Mouse (Mus musculus): Measurements from ENCODE around the gene Sh3pxd2b.

Sh3pxd2b gene

GRCm38 (mm10) chr11:32373266-32374026 is 25.8 kb downstream of the Sh3pxd2b start:
- no peak for DNase-seq (ENCODE audit: low read depth)

- DNase-seq (ENCODE audit: low read depth), result no peak
Observed at GRCm38 (mm10) chr11:32374027-32374589, 26.5 kb downstream of the Sh3pxd2b start.

- DNase-seq (ENCODE audit: low read depth), result no peak
Observed at GRCm38 (mm10) chr11:32375104-32375535, 27.5 kb downstream of the Sh3pxd2b start.

GRCm38 (mm10) chr11:32376086-32376485 is 28.5 kb downstream of the Sh3pxd2b start:
- DNase-seq (ENCODE audit: low read depth), result no peak

- no peak for DNase-seq (ENCODE audit: low read depth)
Observed at GRCm38 (mm10) chr11:32379910-32380309, 32.3 kb downstream of the Sh3pxd2b start.

GRCm38 (mm10) chr11:32383341-32384134 is 35.9 kb downstream of the Sh3pxd2b start:
- DNase-seq (ENCODE audit: low read depth), result no peak

- DNase-seq (ENCODE audit: low read depth), result no peak
Observed at GRCm38 (mm10) chr11:32384135-32384801, 36.6 kb downstream of the Sh3pxd2b start.

- DNase-seq (ENCODE audit: low read depth), result no peak
Observed at GRCm38 (mm10) chr11:32386043-32386442, 38.4 kb downstream of the Sh3pxd2b start.

GRCm38 (mm10) chr11:32388064-32388463 is 40.4 kb downstream of the Sh3pxd2b start:
- no peak for DNase-seq (ENCODE audit: low read depth)

- DNase-seq (ENCODE audit: low read depth), result no peak
Observed at GRCm38 (mm10) chr11:32393095-32393494, 45.5 kb downstream of the Sh3pxd2b start.

- DNase-seq (ENCODE audit: low read depth), result no peak
Observed at GRCm38 (mm10) chr11:32395791-32396190, 48.2 kb downstream of the Sh3pxd2b start.

- no peak for DNase-seq (ENCODE audit: low read depth)
Observed at GRCm38 (mm10) chr11:32398446-32398845, 50.8 kb downstream of the Sh3pxd2b start.

- DNase-seq (ENCODE audit: low read depth), result no peak
Observed at GRCm38 (mm10) chr11:32399261-32399660, 51.6 kb downstream of the Sh3pxd2b start.

- DNase-seq (ENCODE audit: low read depth), result no peak
Observed at GRCm38 (mm10) chr11:32402712-32403111, 55.1 kb downstream of the Sh3pxd2b start.

GRCm38 (mm10) chr11:32404708-32405107 is 57.1 kb downstream of the Sh3pxd2b start:
- DNase-seq (ENCODE audit: low read depth), result no peak

GRCm38 (mm10) chr11:32407863-32408262 is 60.2 kb downstream of the Sh3pxd2b start:
- DNase-seq (ENCODE audit: low read depth), result no peak

- no peak for DNase-seq (ENCODE audit: low read depth)
Observed at GRCm38 (mm10) chr11:32409052-32409451, 61.4 kb downstream of the Sh3pxd2b start.

- DNase-seq (ENCODE audit: low read depth), result no peak
Observed at GRCm38 (mm10) chr11:32409823-32410562, 62.4 kb downstream of the Sh3pxd2b start.

- no peak for DNase-seq (ENCODE audit: low read depth)
Observed at GRCm38 (mm10) chr11:32420001-32420400, 72.4 kb downstream of the Sh3pxd2b start.

GRCm38 (mm10) chr11:32423311-32423710 is 75.7 kb downstream of the Sh3pxd2b start:
- no peak for DNase-seq (ENCODE audit: low read depth)

- no peak for DNase-seq (ENCODE audit: low read depth)
Observed at GRCm38 (mm10) chr11:32424600-32424999, 77.0 kb downstream of the Sh3pxd2b start.
